Mouse (Mus musculus): ENCODE data around the gene Kdsr.
"Not testable (repeated sequence)": the region's sequence is repeated elsewhere in the genome, so short reads cannot be mapped to it uniquely, and the experiment has no call there.

Gene Kdsr

DNA sequence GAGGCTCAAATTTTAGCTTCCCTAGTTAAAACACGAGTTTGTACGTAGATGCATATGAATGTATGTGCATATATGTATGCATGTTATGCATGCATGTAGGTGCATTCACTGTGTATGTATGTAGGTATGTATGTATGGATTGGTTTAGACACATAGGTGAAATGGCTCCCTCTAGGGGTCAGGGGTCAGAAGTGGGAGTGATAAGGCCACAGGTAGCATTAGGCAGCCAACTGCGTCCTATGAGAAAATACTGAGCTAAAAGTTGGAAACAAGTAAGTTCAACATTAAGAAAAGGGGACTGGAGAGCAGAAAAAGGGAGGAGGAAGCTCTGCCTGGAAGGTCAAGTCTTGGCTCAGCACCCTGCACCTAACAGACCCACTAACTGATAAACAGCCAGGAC is 21.4 kb downstream of the Kdsr start:
- DNase-seq = no peak

DNA sequence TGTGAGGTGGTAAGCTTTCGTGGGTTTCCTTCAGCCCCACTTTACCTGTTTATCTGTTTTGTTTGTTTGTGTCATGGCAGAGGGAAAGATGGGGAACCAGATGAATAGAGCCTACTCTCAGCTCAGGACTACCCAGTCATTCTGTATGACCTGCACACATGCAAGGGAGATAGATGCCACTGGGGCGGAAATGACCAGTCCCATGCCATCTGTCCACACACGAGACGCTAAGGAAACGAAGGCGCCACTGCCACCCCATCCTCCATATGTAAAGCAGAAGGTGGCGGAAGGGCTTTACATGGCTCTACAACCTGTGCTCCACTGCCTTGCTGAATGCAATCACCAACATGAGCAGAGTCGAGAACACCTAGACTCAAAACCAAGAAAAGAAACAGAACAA is 23.3 kb downstream of the Kdsr start:
- no peak for DNase-seq

DNA sequence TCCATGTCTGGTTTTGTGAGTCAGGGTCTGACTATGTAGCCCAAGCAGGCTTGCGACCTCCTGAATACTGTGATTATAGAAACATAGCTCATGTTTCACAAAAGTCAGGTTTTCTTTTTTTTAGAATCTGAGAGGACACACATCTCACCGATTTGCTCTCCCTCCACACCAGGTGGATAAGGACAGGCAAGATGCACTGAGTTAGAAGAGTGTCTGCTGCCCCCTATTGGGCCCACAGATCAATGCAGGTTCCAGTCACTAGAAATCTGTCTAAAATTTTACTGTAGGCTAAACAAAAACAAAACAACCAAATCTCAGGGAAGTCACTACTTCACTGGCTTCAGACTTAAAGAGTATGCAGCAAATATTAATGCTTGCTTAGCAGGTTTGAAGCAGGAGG is 23.9 kb downstream of the Kdsr start:
- no peak for DNase-seq

DNA sequence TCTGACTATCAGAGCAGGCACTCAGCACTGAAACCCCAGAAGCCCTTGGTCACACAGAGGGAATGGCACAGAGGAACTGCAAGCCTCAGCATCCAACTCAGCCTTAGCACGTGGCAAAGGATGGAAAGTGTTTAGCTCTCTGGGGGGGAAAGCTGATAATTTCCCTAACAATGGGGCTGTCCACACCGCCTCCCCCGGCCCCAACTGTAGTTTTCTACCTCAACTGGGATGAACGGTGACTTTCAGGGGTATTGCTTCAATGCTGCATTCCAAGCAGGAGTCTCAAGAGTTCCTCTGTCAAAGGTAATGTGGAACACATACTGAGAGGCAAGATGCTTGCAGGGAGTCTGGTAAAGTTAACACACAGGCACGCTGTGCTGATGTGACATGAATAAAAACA is 37.5 kb downstream of the Kdsr start:
- DNase-seq = no peak

DNA sequence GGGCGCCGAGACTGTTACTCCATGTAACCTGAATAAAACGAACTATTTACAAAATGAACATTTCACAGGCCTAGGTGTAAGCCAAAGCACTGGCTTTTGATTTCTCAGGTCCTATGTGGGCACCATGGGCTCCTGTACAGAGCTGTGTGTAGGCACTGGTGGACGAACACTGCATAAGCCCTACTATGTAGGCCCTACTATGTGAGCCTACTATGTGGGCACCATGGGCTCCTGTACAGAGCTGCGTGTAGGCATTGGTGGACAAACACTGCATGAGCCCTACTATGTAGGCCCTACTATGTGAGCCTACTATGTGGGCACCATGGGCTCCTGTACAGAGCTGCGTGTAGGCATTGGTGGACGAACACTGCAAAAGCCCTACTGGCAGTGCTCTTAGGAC is 41.8 kb downstream of the Kdsr start:
- not testable (repeated sequence) for DNase-seq

GRCm38 (mm10) chr1:106717071-106717601 is 42.4 kb downstream of the Kdsr start:
- DNase-seq = peak; percentile 53

DNA sequence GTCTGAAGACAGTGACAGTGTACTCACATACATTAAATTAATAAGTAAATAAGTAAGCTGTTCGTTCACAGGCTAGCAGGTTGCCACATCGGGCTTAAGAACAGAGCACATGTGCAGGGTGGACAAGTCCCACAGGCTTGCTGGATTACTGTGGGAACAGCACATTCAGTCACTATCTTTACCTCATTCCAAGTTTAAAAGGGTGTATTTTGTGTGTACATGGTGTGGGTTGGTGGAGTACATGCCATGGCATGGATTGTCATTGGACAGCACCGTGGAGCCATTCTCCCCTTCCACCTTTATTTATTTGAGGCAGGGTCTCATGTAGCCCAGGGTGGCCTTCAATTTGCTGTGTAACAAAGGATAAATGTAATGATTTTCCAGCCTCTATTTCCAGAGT is 43.4 kb downstream of the Kdsr start:
- DNase-seq = no peak

DNA sequence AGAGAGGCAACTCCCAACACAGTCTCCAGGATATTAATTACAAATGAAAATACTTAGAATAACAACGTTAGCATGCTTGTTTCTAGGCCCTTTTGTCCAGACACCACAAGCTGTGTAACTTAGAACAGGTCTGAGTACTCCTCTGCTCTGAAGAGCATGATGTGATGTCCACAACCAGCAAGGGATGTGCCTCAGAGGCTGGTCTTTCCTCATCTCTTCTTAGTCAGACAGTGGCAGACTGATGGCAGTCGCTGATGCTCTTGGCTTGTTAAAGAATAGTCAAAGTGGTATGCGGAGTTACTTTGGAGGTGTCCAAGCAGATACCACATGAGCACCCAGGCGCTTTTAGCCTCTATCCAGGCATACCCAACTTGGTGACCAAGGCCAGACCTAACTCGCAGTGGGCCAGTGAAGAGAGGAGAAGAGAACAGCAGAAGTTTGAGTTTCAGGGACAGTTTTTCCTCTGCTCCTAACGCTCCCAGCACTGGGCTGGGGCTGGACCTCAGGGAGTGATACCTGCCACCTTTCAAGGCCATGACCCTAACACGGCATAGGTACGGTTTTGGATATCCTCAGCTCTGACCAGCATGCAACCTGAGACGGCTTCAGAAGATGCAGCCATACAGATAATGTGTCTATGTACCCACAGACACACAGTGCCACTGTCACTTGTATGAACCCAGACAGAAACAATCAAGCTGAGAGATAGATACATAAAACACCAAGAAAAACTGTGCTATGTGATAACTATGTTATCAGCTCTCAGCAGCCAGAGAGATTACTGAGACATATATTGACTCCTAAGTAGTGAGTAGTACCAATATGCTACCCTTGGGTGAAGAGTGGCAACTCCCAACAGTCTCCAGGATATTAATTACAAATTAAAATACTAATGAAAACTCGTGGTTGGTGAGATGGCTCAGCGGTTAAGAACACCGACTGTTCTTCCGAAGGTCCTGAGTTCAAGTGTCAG is 44.1 kb downstream of the Kdsr start:
- no peak for DNase-seq

GRCm38 (mm10) chr1:106714530-106714981 is 45.0 kb downstream of the Kdsr start:
- no peak for DNase-seq

DNA sequence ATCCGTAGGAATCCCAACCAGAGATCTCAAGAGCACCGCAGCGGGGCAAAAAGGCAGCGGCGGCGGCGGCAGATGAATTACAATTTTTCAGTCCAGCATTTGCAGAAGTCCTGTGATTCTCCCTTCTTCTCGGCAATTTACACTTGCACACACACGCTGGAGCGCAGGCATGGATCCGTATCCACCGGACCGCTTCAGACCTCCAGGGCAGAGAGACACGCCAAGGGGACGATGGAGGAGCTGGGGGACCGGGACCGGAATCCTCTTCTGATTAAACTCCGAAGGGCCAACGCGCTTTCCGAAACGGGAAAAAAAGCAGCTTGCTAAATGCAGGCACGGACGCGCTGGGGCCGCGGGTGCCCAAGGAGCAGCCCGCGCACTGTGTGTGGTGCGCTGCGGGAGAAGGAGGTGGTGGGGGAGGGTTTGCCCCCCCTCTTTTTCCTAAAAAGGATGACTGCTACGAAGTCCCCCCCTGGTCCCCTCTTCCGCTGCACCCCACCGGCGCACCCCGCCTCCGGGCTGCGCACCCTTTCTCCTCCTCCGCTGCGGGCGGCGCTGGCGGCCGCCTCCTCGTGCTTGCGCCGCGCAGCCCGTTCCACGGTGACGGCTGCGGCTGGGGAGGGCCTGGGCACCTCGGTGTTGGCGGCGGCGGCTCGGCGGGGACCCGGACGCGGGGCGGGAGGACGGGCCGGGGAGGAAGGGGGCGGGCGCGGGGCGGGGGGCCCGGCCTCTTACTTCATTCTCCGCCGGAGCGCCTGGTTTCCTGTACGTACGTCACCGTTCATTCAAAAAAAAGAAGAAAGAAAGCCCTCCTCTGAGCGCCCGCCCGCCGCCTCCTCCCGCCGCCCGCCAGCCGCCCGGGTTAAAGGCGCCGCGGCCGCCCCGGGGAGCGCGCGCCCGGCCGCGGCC is 45.7 kb downstream of the Kdsr start, which contains the start of gene Bcl2:
Bcl2 (minus strand) TSS at position 654 of the 909 bp plus-strand sequence.
- DNase-seq = peak; percentile 63

DNA sequence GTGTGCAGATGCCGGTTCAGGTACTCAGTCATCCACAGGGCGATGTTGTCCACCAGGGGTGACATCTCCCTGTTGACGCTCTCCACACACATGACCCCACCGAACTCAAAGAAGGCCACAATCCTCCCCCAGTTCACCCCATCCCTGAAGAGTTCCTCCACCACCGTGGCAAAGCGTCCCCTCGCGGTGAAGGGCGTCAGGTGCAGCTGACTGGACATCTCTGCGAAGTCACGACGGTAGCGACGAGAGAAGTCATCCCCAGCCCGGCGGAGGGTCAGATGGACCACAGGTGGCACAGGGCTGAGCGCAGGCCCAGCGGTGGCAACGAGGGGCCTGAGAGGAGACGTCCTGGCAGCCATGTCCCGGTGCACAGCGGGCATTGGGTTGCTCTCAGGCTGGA is 47.2 kb downstream of the Kdsr start:
- no peak for DNase-seq

DNA sequence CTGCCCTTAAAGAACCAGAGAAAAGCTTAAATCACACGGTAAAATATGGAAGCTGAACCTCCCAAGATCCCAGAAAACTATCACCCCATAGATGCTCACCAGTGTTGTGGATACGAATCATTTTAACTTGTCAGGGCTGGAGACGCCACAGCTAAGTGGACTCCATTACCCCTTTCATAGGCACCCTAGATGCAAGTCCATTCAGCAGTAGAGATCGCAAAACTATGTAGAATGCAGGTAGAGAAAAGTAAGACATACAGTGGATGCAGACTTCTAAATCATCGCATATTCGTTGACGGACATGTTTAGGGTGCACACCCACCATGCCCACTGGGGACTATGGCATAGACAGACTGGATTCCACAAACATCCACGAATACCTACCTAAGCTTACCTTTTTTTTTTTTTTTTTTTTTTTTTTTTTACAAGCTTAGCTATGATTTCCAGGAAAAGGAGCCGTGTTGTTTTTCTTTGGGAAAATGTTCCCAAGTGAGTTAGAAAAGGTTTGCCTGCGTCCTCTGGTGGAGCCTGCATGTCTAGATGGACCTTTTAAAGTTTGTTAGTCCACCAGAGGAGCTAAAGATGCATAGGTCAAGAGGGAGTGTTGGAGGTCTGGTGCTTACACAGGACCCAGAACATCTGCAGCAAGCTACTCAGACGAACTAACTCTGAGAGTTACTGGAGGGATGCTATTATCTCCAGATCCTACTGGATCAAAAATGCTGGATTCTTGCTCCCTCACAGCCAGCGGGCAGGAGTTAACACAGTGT is 48.0 kb downstream of the Kdsr start:
- DNase-seq = no peak

DNA sequence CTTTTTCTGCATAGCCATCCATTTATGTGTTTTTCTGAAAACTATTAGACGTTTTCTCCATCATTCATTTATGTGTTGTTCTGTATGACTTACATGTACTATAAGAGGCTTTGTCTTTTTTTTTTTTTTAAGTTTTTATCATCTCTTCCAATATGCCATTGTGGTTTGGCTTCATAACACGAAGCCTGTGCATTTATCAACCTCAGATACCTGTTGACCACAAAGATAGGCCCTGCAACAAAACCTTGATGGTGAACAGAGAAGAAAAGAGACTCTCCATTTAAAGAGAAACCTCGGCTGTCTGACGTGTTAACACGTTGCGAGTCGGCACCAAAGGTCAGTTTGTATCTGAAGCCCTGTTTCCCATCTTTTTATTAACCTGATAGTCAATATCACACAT is 49.3 kb downstream of the Kdsr start:
- DNase-seq = no peak

- no peak for DNase-seq
Observed at GRCm38 (mm10) chr1:106707036-106707880, 52.3 kb downstream of the Kdsr start.

- DNase-seq = no peak
Observed at GRCm38 (mm10) chr1:106703183-106703582, 56.3 kb downstream of the Kdsr start.

- no peak for DNase-seq
Observed at GRCm38 (mm10) chr1:106702471-106703175, 56.9 kb downstream of the Kdsr start.

GRCm38 (mm10) chr1:106700520-106701114 is 58.9 kb downstream of the Kdsr start:
- no peak for DNase-seq

DNA sequence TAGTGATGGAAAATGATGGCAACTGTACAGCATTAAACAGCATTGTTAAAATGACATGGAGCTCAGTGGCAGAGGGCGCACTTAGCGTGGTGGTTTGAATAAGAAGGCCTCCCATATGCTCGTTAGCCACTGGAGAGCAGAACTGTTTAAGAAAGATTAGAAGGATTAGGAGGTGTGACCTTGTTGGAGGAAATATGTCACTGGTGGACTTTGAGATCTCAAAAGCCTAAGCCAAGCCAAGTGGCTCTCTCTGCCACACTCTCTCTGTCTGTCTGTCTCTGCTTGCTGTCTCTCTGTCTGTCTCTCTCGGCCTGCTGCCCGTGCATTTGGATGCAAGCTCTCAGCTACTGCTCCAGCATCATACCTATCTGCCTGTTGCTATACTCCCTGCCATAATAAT is 63.1 kb downstream of the Kdsr start:
- no peak for DNase-seq

- peak; percentile 56 for DNase-seq
Observed at GRCm38 (mm10) chr1:106695649-106696048, 63.9 kb downstream of the Kdsr start.

DNA sequence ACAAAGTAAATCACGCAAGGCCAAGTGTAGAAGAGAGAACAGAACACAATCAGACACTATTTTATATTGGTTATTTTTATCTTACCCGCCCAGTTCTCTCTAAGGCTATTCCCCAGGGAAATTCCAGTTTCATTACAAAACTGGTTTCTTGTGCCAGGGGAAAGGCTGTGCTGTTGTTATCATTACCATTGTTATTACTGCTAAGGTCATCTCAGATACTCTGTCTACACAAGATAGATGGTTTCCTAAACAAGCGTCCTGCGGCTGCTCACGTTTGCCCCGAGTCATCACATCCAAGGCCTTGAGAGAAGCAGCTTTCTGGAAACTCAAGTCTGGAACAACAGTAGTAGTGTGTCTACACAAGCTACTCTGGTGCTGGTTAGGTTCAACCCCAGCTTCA is 65.2 kb downstream of the Kdsr start:
- DNase-seq = no peak
